Mouse (Mus musculus) spleen, adult 2 months (tissue): Measurements from ENCODE around the gene Tstd1.

Experiments
- CTCF ChIP-seq: fragments of 200-500 bp; IDR thresholded peaks from 2 replicates; pipeline ENCODE4 v1.5.1; 2011; ENCODE audit warnings: mild to moderate bottlenecking, inconsistent platforms; ENCODE audit not compliant: insufficient read depth, insufficient read length, insufficient replicate concordance; ENCODE audit errors: extremely low read depth
- POLR2A ChIP-seq: fragments of 200-500 bp; IDR thresholded peaks from 2 replicates; pipeline ENCODE4 v1.6.1; 2011; ENCODE audit warnings: low read depth, low read length, inconsistent platforms

GRCm38 (mm10) chr1:171419291-171419882 lies 715 bp downstream of the Tstd1 start:
- TF ChIP-seq POLR2A (no peak), CTCF (no peak)
